Mouse (Mus musculus) liver, adult 2 months (tissue): ENCODE data around the gene Gm853.

Experiments
- CTCF ChIP-seq: fragments of 200-500 bp; IDR thresholded peaks from 2 replicates; pipeline ENCODE4 v1.5.1; 2011; ENCODE audit warnings: low read depth, low read length, control low read depth
- POLR2A ChIP-seq: fragments of 200-500 bp; IDR thresholded peaks from 2 replicates; pipeline ENCODE4 v1.6.1; 2011; ENCODE audit warnings: low read length, control low read depth; ENCODE audit not compliant: insufficient read depth; ENCODE audit errors: extremely low read depth

- no peak for TF ChIP-seq CTCF
- no peak for TF ChIP-seq POLR2A
These were observed 29.0 kb upstream of the Gm853 start for GRCm38 (mm10) chr4:130251172-130251705.
